Mouse (Mus musculus): ENCODE measurements at regions not wholly inside any gene's neighbourhood (a gene's known extent, or its start where the extent isn't known, plus 50 kb on each side); places are given as distances from the start of the nearest gene placed in this dataset.

DNA sequence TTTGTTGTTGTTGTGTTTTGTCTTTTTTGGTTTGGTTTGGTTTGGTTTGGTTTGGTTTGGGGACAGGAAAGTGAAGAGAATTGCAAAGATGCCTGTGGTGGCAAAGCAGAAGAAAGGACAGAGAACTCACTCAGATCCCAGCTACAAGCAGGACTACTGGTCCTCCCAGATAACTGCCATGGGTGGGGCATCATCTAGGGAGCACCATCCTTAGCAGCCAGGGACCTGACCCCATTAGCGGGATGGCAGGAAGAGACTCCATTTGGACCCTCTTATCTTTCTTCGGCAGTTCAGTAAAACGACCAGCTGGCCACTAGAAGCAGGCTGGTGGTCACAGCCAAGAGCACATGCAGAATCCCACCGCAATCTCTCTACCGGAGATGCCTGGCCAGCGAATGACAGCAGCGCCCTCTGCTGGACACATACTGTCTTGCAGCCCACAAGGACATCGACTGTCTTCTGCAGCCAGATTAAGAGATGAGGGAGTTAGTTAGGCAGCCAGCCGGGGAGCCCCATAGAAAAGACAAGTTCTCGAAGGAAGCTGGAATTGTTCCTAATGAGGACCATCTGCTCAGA is 119.8 kb downstream of the Gm9195 start:
- CTCF ChIA-PET, result no interaction called here

DNA sequence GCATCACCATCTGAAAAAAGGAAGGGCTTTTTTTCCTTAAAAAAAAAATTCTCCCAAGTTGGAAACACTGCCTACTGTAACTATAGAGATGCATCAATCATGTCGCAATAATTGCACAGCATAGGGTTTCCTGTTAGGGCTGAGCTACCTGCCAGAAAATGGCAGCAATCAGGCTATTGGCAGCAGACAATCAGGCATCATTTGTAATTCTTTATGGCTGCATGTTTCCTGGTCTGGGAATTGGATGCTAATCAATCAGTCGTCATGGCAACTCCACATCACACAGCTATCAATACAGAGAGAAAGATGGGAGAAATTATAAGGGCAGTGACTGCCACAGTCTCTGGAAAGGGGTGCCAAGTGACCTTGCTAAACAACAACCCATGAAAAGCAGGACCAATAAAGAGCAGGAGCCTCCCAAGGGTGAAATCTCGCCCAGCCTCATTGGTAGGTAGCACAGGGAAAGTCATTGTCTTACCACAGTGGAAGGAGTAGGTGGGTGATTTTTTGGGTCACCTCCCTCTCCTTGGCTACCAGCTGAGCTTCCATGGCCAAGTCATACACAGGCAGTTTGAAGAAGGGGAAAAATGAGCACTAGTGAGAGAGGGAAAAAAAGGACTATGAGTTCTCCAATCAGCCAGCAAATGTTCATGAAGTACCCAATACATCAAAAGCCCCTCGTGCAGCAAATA is 130.7 kb downstream of the Gm9195 start:
- CTCF ChIA-PET, result no interaction called here

DNA sequence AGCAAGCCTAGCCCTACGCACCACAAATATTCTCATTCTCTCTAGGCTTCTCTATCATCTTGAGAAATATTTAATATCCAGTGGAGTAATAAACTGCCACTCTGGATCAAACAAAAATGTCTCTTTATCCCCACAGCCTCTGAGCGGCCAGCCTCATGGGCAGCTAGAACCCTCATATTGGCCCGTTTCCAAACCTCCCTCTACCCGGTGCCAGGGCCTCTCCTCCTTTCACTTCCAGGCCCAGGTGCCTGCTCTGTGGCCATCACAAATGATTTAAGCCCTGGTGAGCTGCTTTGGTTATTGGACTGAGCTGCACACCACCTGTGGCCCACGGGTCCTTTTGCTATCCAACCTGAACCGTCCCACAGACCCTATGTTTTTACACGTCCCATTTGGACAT is 131.5 kb downstream of the Gm9195 start:
- CTCF ChIA-PET, result no interaction called here

DNA sequence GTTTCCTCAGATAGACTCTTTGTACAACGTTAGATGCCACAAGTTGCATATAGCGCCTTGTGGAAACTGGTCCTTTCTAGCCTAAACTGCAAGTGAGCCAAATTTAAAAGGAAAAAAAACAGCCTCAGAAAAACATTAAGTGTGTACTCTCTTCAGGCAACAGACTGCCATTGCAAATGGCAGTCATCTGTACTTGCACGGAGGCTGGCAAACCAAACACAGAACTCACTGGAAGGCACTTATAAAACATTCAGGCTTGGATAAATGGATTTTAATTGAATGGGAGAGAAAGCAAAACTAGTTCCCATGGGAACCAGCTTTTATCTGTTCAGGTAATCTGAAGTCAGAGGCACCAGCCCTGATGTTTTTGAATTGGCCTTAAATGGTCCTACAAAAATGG is 133.7 kb downstream of the Gm9195 start:
- CTCF ChIA-PET, result no interaction called here

DNA sequence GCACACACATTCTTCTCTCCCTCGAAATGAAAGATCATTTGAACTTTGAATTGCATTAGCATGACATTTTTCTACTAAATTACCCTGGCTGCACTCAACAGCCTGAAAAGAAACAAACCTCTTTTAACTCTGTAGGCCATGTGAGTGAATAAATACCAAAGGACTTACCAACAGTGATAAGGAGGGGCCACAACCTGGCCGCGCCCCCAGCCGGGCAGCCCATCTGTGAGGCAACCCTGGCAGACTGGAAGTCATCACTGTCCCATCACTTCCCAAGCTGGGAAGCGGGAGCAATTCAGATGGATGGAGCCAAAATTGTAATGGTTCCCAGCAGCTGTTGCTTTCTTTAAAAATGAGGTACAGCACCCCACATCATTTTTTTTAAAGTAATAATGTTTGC is 149.5 kb downstream of the Gm9195 start:
- CTCF ChIA-PET, result interaction anchor here (0.8 kb wide), 1 partner anchor 509 kb away, joined by 3 read pairs; no protein-coding TSS in a partner anchor

DNA sequence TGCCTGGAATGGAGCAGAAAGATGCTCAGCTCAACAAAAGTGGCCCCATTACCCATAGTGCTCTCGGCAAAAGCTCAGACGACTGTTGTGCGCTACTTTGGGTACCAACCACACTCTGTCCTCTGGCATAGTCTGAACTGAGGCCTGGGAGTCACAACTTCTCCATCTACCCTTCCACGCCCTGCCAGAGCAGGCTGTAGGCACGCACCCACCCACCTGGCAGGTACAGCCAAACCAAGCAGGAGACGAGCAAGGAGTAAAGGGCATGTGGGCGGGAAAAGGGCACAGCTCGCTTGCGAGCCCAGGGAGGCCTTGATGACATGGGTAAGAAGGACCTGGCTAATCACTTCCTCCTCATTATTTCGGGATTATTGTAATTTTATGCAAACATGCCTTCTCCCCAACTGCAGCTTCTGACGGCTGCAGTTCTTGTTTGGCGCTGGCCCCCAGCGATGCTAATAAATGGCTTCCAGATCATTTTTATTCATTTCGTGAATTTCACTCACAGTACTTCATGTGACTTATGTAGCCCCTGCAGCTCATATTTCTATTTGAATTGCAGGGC is 150.0 kb downstream of the Gm9195 start:
- CTCF ChIA-PET, result interaction anchor here (0.8 kb wide), 1 partner anchor 510 kb away, joined by 3 read pairs; no protein-coding TSS in a partner anchor

DNA sequence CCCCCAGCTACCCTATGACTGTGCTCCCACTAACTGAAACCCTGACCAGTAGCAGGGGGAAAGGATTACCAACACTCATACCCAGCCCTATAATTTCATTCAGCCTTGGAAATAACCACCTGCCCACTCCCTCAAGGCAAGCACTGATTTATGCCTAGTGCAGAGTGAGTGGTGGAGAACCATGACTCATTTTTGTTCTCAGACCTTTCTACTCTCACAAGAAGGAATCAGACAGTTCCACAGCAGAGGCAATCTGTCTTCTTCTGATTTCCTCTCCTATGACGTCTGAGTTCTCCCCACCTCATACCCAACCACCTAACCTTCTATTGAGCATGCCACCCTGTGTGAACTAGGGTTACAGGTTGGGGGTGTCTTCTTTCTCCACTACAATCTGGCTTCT is 153.6 kb downstream of the Gm9195 start:
- CTCF ChIA-PET, result no interaction called here

DNA sequence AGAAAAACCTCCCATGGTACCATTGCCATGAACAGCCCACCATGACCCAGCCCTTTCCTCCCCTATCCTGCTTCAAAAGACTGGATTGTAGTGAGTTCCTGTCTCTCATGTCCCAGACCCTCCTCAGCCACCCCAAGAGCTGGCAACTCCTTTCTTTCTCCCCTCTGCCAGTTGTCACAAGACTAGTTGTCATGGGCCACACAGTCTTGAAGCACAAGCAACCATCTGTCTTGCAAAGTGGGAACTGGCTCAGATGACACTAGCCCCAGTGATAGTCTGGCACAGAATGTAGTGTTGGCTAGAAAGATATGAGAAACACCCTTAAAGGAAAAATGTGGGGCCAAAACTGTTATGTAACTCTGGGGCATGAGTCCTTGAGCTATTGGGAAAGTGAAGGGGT is 187.8 kb downstream of the Gm9195 start:
- CTCF ChIA-PET, result no interaction called here

DNA sequence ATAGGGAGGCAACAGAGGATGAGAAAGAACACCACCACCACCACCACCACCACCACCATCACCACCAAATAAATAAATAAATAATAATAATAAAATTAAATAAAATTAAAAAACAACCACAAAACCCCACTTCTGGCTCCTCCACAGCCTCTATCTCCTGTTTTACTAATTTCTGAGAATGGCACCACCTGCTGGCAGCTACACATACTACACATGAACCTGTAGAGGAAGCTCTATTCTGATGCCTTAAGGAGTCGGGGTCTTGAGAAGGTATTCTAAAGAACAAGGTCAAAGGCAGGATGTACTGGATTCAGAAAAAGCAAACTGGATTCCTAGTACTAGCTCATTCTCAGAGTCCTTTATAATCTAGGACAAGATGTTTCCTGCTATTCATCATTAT is 191.6 kb downstream of the Gm9195 start:
- CTCF ChIA-PET, result no interaction called here

DNA sequence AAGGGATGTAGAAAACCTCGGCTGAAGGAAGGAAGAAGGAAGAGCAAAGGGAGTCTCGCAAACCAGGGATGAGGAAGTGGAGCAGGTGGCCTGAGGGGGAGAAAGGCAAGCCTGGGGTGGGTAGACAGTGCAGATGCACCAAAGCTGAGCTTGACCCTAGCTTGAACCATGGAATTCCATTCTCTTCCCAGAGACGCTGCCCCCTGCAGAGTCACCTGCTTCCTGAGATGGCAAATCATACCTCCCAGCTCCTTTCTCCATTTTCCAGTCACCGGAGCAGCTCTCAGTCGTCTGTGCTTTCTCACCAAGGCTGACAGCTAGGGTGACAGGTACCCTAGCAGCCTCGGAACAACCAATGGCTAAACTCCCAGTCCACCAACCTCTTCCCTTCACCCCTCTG is 197.0 kb downstream of the Gm9195 start:
- CTCF ChIA-PET, result interaction anchor here (0.6 kb wide), 1 partner anchor 1695 kb away, joined by 3 read pairs; no protein-coding TSS in a partner anchor

DNA sequence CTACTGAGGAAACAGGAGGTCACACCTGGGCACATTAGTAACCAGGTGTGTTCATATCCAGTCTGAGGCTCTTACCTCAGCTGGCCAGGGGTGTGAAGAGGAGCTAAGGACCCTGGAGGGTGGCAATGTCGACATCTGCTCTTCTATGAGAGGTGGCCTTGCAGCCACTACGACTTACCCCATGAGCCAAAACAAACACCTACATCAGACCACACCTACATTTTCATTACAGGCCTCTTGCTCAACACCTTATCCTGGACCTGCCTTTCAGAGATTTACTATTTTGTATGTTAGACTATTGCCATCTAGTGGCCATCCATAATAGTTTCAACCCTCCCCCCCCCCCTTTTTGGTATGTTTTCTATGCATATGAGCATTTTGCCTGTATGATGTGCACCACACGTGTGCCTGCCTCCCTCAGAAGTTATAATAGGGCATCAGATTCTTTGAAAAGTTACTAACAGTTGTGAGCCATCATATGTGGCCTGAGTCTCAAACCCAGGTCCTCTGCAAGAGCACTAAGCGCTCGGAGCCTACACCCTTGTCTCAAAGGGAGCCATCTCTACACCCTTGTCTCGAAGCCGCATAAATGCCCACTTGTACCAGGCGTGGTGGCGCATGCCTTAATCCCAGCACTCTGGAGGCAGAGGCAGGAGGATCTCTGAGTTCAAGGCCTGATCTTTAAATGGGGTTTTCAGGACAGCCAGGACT is 197.8 kb downstream of the Gm9195 start:
- CTCF ChIA-PET, result interaction anchor here (0.9 kb wide), 1 partner anchor 10 kb away, joined by 9 read pairs; no protein-coding TSS in a partner anchor

DNA sequence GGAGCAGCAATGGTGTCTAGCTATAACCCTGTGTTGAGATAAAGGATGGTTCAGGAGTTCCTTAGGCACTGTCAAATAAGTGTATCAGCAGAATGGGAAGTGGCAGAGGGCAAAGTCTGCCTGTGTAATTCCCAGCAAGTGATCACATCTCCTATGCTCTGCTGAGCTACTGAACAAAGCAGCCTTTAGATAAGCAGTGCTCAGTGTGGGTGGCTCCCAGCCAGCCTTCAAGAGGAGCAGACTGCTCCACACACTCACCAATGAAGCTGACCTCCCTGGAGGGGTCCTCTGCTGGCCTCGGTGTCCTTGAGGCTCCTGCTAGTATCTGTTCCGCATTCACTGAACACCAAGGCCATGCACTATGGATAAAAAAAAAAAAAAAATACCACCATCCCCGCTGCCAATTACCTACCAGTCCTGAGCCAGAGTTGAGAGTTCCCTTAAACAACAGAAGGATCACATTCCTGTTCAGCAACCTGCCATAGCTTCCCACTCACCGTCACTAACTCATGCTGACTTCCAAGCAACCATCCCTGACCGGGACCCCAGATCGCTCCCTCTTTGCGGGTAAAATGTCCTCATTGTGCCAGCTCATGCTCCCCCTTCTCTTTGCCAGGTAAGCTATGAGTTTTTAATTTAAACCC is 198.9 kb downstream of the Gm9195 start:
- CTCF ChIA-PET, result interaction anchor here (0.9 kb wide), 1 partner anchor 9 kb away, joined by 9 read pairs; no protein-coding TSS in a partner anchor

DNA sequence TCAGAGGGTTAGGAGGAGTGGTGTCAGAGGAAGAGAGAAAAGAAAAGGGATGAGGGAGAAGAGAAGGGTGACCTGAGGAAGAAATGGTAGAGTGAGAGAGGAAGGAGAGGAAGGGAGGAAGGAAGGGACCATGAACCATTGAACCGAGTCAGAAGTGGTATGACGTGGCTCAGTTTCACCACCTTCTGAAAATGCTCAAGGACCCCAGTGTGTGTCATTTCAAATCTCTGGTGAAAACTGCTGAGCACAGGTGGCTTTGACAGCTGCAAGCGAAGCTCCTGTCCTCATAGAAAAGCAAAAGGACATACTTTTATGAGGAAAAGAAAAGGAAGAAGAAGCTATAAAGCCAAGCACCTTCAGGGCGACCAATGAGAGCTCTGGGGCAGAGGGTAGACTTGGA is 214.3 kb downstream of the Gm9195 start:
- CTCF ChIA-PET, result no interaction called here

DNA sequence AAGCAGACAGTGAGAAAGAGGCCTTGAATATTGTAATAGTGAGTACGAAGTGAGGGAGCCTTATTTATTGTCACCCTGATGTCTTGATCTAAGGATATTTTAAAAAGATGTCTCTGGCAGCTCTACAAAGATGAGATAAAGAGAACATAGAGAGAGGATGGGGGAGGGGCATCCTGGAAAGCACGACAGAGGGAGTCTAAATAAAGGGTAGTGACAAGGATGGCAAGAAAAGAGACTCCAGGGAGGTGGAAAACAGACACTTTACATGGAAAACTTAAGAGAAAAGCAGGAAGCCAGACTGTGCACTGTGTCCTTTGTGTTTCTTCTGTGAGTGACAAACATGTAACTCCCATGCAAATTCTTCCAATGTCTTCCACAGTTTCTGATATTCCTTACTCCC is 232.4 kb downstream of the Gm9195 start:
- CTCF ChIA-PET, result no interaction called here

DNA sequence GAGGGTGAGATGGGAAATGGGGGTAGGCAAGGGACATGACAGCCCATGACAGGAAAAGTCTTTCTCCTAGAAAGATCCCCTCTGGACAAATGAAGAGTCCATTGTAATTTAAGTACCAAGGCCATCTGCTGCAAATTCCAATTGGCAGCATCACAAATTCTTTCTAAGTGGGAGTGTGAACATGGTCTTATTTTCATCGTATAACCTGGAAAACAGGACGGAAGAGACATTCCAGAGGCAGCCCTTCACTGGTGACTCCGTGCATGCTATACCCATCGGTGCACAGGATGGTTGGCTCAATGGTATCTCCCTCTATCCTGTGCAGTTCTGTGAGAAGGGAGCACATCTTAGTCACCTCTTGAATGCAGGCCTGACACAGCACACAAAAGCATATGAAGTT is 249.8 kb downstream of the Gm9195 start:
- CTCF ChIA-PET, result no interaction called here

DNA sequence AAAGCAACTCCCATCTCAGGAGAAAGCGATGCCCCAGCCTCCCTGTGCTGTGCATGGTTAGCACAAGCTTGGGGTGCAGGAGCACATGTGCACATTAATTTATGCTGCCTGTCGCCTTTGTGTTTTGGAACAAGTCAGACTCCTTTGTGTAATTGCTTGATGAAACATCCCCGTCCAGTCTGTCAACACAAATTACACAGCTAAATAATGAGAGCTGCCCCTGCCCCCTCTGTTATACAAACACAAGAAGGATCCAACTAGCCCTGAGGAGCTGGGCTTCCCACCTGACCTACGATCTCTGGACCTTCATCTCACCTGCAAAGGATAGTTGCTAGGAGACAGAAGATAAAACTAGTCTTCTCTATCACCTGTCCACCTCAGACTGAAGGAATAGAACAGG is 251.4 kb downstream of the Gm9195 start:
- CTCF ChIA-PET, result no interaction called here

DNA sequence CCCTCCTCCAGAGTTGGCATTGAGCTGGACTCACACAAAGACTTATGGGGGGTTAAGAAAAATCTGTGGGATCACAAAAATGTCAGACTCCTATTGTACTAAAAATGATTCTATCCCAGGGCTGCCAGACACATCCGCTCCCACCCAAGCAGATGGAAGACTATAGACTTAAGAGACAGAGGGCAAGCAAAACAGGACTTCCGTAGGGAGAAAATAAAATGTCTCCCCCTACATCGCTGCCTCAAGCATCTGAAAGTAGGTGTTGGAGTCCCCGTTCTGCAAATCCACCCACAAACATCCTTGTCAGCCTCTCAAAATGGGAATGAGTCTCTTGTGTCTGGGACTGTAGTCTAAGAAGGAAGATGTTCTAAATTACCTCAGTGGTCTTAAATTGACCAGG is 253.3 kb downstream of the Gm9195 start:
- CTCF ChIA-PET, result no interaction called here

DNA sequence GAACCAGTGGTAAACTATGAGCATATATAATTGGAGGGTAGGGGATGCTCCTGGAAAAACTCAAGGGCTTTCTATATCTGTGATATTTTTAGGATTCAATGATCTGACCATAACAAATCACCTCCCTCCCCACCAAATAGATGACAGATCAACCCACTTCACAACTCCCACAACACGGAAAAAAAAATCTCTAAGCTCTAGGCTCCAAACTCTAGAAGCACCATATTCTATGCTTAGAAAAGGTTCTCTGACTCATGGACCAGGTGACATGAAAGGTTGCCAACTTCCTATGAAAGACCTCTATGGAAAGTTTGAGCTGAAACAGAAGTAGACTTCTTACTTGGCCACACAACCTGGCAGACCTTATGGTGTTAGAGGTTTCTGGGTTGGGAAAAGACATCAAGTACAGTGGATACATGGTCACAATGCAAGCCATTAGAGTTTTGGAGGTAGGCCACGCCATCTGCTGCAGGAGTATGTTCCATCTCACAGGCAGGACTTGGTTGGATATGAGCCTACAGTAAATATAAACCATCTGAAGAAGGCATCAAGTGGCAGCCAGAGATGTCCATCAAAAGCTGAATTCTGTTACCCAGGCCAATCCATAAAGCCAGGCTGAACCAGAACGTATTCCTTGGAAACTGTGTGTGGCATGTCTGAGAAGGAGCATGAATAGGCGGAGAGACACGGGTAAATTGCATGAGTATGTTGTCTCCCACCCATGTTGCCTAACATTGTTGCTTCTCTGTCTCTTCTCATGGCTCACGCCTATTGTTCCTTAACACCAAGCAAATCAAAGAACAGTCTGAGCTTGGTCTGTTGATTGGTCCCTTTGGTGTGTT is 257.2 kb downstream of the Gm9195 start:
- CTCF ChIA-PET, result interaction anchor here (0.5 kb wide), 1 partner anchor 1452 kb away, joined by 5 read pairs; no protein-coding TSS in a partner anchor

DNA sequence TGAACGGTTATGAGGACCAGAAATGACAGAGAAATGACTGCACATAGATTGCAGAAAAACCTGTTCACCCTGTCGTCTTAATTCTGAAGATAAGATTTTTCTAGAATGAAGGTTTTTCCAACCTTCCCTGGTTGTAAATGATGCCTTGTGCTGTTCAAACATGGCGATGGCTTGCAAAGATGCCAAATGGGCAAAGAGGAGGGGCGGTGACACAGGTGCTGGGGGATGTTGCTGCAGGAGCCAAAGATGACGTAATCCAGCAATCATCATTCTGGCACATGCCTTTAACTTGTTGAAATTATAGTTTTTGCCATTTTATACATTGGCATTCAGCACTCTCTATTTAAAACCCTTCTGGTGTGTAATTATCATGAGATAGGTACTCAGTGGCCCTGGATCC is 263.8 kb downstream of the Gm9195 start:
- CTCF ChIA-PET, result no interaction called here

DNA sequence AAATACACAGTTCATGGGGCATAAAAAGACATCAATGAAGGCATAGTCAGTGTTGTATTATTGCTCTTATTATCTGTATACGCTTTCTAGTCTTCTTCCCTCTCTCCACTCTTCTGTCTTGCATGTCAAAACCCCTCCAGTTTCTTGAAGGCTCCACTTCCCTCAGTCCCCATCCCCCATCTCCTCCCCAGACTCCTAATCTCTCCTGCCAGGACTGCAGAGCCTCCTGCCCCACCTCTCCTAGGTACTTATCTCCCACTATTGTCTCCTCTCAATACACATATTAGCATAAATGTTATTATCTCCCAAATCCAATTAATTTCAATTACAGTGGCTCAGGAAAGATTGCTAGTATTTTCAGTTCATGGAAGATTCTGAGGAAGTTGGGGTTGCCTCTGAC is 264.2 kb downstream of the Gm9195 start:
- CTCF ChIA-PET, result no interaction called here

DNA sequence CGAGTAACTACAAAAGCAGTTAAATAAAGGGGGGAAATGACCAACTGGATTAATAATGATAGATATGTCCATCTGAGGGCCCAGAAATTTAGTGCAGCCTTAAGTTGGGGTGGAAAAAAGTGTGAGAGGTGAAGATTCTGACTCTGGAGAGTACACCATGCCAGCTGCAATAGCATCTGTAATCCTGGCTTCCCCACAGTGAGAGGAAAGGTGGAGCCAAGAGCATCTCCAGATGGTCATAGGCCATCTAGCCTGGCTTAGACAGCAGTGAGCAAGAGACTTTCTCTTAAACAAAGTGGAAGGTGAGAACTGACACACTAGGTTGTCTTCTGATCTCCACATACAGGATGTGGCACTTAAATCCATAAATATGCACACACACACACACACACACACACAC is 264.7 kb downstream of the Gm9195 start:
- CTCF ChIA-PET, result no interaction called here
